Mouse (Mus musculus) right cerebral cortex, adult 18-20 months (tissue): ENCODE measurements at regions not wholly inside any gene's neighbourhood (a gene's known extent, or its start where the extent isn't known, plus 50 kb on each side); places are given as distances from the start of the nearest gene placed in this dataset.
A peak's percentile ranks its signal among the peaks of the same experiment; 100 is the strongest.

Source experiments
- DNase-seq: peaks from one replicate; pipeline ENCODE4 v3.0.0; 2022; ENCODE audit warnings: mixed read lengths

GRCm38 (mm10) chr2:68530228-68530627, 52.0 kb upstream of the 4933409G03Rik start:
- DNase-seq: peak; percentile 15

GRCm38 (mm10) chr2:68531099-68531498, 51.1 kb upstream of the 4933409G03Rik start:
- DNase-seq: no peak
